Mouse (Mus musculus) right cerebral cortex, postnatal 14 days (tissue): ENCODE results near the gene Kcnip1.

ENCODE experiments used
- DNase-seq: peaks from one replicate; pipeline ENCODE4 v3.0.0; 2022

Gene Kcnip1

GRCm38 (mm10) chr11:33937641-33938040, 55.3 kb downstream of the Kcnip1 start:
- DNase-seq, result no peak

- no peak for DNase-seq
Measured at GRCm38 (mm10) chr11:33934286-33934685, 58.7 kb downstream of the Kcnip1 start.

GRCm38 (mm10) chr11:33932386-33933111, 60.4 kb downstream of the Kcnip1 start:
- DNase-seq, result no peak

- DNase-seq, result no peak
Measured at GRCm38 (mm10) chr11:33931836-33932385, 61.0 kb downstream of the Kcnip1 start.

GRCm38 (mm10) chr11:33929412-33929811, 63.5 kb downstream of the Kcnip1 start:
- no peak for DNase-seq

- DNase-seq, result peak; percentile 45
Measured at GRCm38 (mm10) chr11:33928658-33929057, 64.3 kb downstream of the Kcnip1 start.

GRCm38 (mm10) chr11:33927836-33928235, 65.1 kb downstream of the Kcnip1 start:
- no peak for DNase-seq

- no peak for DNase-seq
Measured at GRCm38 (mm10) chr11:33927321-33927720, 65.6 kb downstream of the Kcnip1 start.

GRCm38 (mm10) chr11:33926551-33926950, 66.4 kb downstream of the Kcnip1 start:
- no peak for DNase-seq

GRCm38 (mm10) chr11:33925778-33926177, 67.2 kb downstream of the Kcnip1 start:
- no peak for DNase-seq

- DNase-seq, result no peak
Measured at GRCm38 (mm10) chr11:33923031-33923430, 69.9 kb downstream of the Kcnip1 start.

GRCm38 (mm10) chr11:33921451-33921850, 71.5 kb downstream of the Kcnip1 start:
- no peak for DNase-seq

GRCm38 (mm10) chr11:33919826-33920225, 73.1 kb downstream of the Kcnip1 start:
- no peak for DNase-seq

- DNase-seq, result no peak
Measured at GRCm38 (mm10) chr11:33918424-33918823, 74.5 kb downstream of the Kcnip1 start.

- peak; percentile 76 for DNase-seq
Measured at GRCm38 (mm10) chr11:33917574-33917973, 75.4 kb downstream of the Kcnip1 start.

GRCm38 (mm10) chr11:33914216-33914615, 78.7 kb downstream of the Kcnip1 start:
- DNase-seq, result no peak

- DNase-seq, result no peak
Measured at GRCm38 (mm10) chr11:33913061-33913460, 79.9 kb downstream of the Kcnip1 start.

- no peak for DNase-seq
Measured at GRCm38 (mm10) chr11:33912151-33912571, 80.8 kb downstream of the Kcnip1 start.

GRCm38 (mm10) chr11:33910982-33911381, 82.0 kb downstream of the Kcnip1 start:
- DNase-seq, result no peak

GRCm38 (mm10) chr11:33908360-33909175, 84.4 kb downstream of the Kcnip1 start:
- no peak for DNase-seq

GRCm38 (mm10) chr11:33903494-33903893, 89.5 kb downstream of the Kcnip1 start:
- no peak for DNase-seq

- DNase-seq, result no peak
Measured at GRCm38 (mm10) chr11:33902377-33902776, 90.6 kb downstream of the Kcnip1 start.

GRCm38 (mm10) chr11:33901783-33902182, 91.2 kb downstream of the Kcnip1 start:
- DNase-seq, result no peak

GRCm38 (mm10) chr11:33891084-33891483, 101.9 kb downstream of the Kcnip1 start:
- no peak for DNase-seq
